Mouse (Mus musculus): Measurements from ENCODE around the gene Ube2r2. TPM values are rescaled to one million over a fixed set of nuclear protein-coding genes. Genes with fewer than 3 reads are reported as not detected.
A peak's percentile ranks its signal among the peaks of the same experiment; 100 is the strongest.

Gene Ube2r2
- total and polyA plus RNA-seq, 3 experiments, result 40.9 to 220 (median 44.8) TPM

- Histone ChIP-seq H3K9me3 (replicated peaks) (no peaks in the 10 kb centered on the region), H3K36me3 (replicated peaks) (peaks cover 22% of the 10 kb centered on the region), H3K4me3 (ENCODE audit: low read depth, low read length) (no peak overlapping the region), H3K27me3 (ENCODE audit: insufficient read depth, low read length) (no peaks in the 10 kb centered on the region), H3K4me1 (ENCODE audit: insufficient read depth, low read depth, low read length) (peaks cover 7% of the 10 kb centered on the region; the same call in 1 of the 2 replicates)
- DNase-seq (ENCODE audit: low spot score) (no peak), ATAC-seq (ENCODE audit: extremely low read depth, insufficient number of reproducible peaks, low FRiP score, poor library complexity, severe bottlenecking) (no peak)
- TF ChIP-seq CTCF (IDR thresholded peaks at IDR 0.05; ENCODE audit: low read depth, low read length), result no peak
- no peak for TF ChIP-seq GATA1 (IDR thresholded peaks at IDR 0.05; ENCODE audit: borderline replicate concordance, low read length)
- TF ChIP-seq GATA2 (IDR thresholded peaks at IDR 0.05; ENCODE audit: borderline replicate concordance, low read depth, low read length), result no peak
- TF ChIP-seq TAL1 (conservative IDR thresholded peaks at IDR 0.05; ENCODE audit: low read depth, low read length), result no peak
- TF ChIP-seq POLR2AphosphoS5 (IDR thresholded peaks at IDR 0.05; ENCODE audit: insufficient replicate concordance, low read depth, low read length), result no peak
Observed at GRCm38 (mm10) chr4:41158251-41158650, 22.7 kb downstream of the Ube2r2 start.

GRCm38 (mm10) chr4:41161232-41161631 is 25.7 kb downstream of the Ube2r2 start:
- Histone ChIP-seq H3K4me3 (ENCODE audit: low read depth, low read length) (no peak overlapping the region), H3K36me3 (replicated peaks) (peaks cover 28% of the 10 kb centered on the region), H3K4me1 (ENCODE audit: insufficient read depth, low read depth, low read length) (peaks cover 16% of the 10 kb centered on the region), H3K27me3 (ENCODE audit: insufficient read depth, low read length) (no peaks in the 10 kb centered on the region), H3K9me3 (replicated peaks) (no peaks in the 10 kb centered on the region)
- DNase-seq (ENCODE audit: low spot score) (no peak), ATAC-seq (ENCODE audit: extremely low read depth, insufficient number of reproducible peaks, low FRiP score, poor library complexity, severe bottlenecking) (no peak)
- TF ChIP-seq GATA1 (IDR thresholded peaks at IDR 0.05; ENCODE audit: borderline replicate concordance, low read length) (no peak), TAL1 (conservative IDR thresholded peaks at IDR 0.05; ENCODE audit: low read depth, low read length) (no peak), GATA2 (IDR thresholded peaks at IDR 0.05; ENCODE audit: borderline replicate concordance, low read depth, low read length) (no peak), POLR2AphosphoS5 (IDR thresholded peaks at IDR 0.05; ENCODE audit: insufficient replicate concordance, low read depth, low read length) (no peak), CTCF (IDR thresholded peaks at IDR 0.05; ENCODE audit: low read depth, low read length) (no peak)

- DNase-seq (ENCODE audit: low spot score) (no peak), ATAC-seq (ENCODE audit: extremely low read depth, insufficient number of reproducible peaks, low FRiP score, poor library complexity, severe bottlenecking) (no peak)
- H3K9me3 ChIP-seq (replicated peaks), result no peaks in the 10 kb centered on the region
- H3K4me3 ChIP-seq (ENCODE audit: low read depth, low read length), result no peak overlapping the region
- peaks cover 11% of the 10 kb centered on the region for H3K4me1 ChIP-seq (ENCODE audit: insufficient read depth, low read depth, low read length)
- TF ChIP-seq GATA2 (IDR thresholded peaks at IDR 0.05; ENCODE audit: borderline replicate concordance, low read depth, low read length) (no peak), TAL1 (conservative IDR thresholded peaks at IDR 0.05; ENCODE audit: low read depth, low read length) (no peak), POLR2AphosphoS5 (IDR thresholded peaks at IDR 0.05; ENCODE audit: insufficient replicate concordance, low read depth, low read length) (no peak), GATA1 (IDR thresholded peaks at IDR 0.05; ENCODE audit: borderline replicate concordance, low read length) (no peak), CTCF (IDR thresholded peaks at IDR 0.05; ENCODE audit: low read depth, low read length) (no peak)
- H3K36me3 ChIP-seq (replicated peaks), result peaks cover 39% of the 10 kb centered on the region
- no peaks in the 10 kb centered on the region for H3K27me3 ChIP-seq (ENCODE audit: insufficient read depth, low read length)
Observed at GRCm38 (mm10) chr4:41164974-41165373, 29.4 kb downstream of the Ube2r2 start.

GRCm38 (mm10) chr4:41165693-41166475 is 30.3 kb downstream of the Ube2r2 start:
- no peaks in the 10 kb centered on the region for H3K27me3 ChIP-seq (ENCODE audit: insufficient read depth, low read length)
- H3K36me3 ChIP-seq (replicated peaks), result peaks cover 43% of the 10 kb centered on the region
- ATAC-seq (ENCODE audit: extremely low read depth, insufficient number of reproducible peaks, low FRiP score, poor library complexity, severe bottlenecking) (no peak; the same call in 1 of the 2 replicates), DNase-seq (ENCODE audit: low spot score) (peak; percentile 19)
- peaks cover 10% of the 10 kb centered on the region for H3K4me1 ChIP-seq (ENCODE audit: insufficient read depth, low read depth, low read length)
- TF ChIP-seq CTCF (IDR thresholded peaks at IDR 0.05; ENCODE audit: low read depth, low read length), result peak; percentile 11; the same call in 1 of the 2 replicates
- TF ChIP-seq GATA1 (IDR thresholded peaks at IDR 0.05; ENCODE audit: borderline replicate concordance, low read length), result no peak
- no peaks in the 10 kb centered on the region for H3K9me3 ChIP-seq (replicated peaks)
- H3K4me3 ChIP-seq (ENCODE audit: low read depth, low read length), result no peak overlapping the region

GRCm38 (mm10) chr4:41170970-41171369 is 35.4 kb downstream of the Ube2r2 start:
- Histone ChIP-seq H3K27me3 (ENCODE audit: insufficient read depth, low read length) (no peaks in the 10 kb centered on the region), H3K9me3 (replicated peaks) (no peaks in the 10 kb centered on the region), H3K36me3 (replicated peaks) (peaks cover 65% of the 10 kb centered on the region), H3K4me3 (ENCODE audit: low read depth, low read length) (no peak overlapping the region), H3K4me1 (ENCODE audit: insufficient read depth, low read depth, low read length) (no peaks in the 10 kb centered on the region)
- DNase-seq (ENCODE audit: low spot score), result no peak
- TF ChIP-seq TAL1 (conservative IDR thresholded peaks at IDR 0.05; ENCODE audit: low read depth, low read length), result no peak
- no peak for TF ChIP-seq POLR2AphosphoS5 (IDR thresholded peaks at IDR 0.05; ENCODE audit: insufficient replicate concordance, low read depth, low read length)
- no peak for TF ChIP-seq GATA2 (IDR thresholded peaks at IDR 0.05; ENCODE audit: borderline replicate concordance, low read depth, low read length)
- TF ChIP-seq CTCF (IDR thresholded peaks at IDR 0.05; ENCODE audit: low read depth, low read length), result no peak
- TF ChIP-seq GATA1 (IDR thresholded peaks at IDR 0.05; ENCODE audit: borderline replicate concordance, low read length), result no peak
- ATAC-seq (ENCODE audit: extremely low read depth, insufficient number of reproducible peaks, low FRiP score, poor library complexity, severe bottlenecking), result no peak

GRCm38 (mm10) chr4:41174631-41175030 is 39.1 kb downstream of the Ube2r2 start:
- Histone ChIP-seq H3K4me3 (ENCODE audit: low read depth, low read length) (no peak overlapping the region), H3K4me1 (ENCODE audit: insufficient read depth, low read depth, low read length) (no peaks in the 10 kb centered on the region; the same call in 1 of the 2 replicates), H3K27me3 (ENCODE audit: insufficient read depth, low read length) (no peaks in the 10 kb centered on the region), H3K9me3 (replicated peaks) (no peaks in the 10 kb centered on the region), H3K36me3 (replicated peaks) (peaks cover 73% of the 10 kb centered on the region)
- ATAC-seq (ENCODE audit: extremely low read depth, insufficient number of reproducible peaks, low FRiP score, poor library complexity, severe bottlenecking) (no peak), DNase-seq (ENCODE audit: low spot score) (no peak)
- TF ChIP-seq GATA1 (IDR thresholded peaks at IDR 0.05; ENCODE audit: borderline replicate concordance, low read length), result no peak
- no peak for TF ChIP-seq GATA2 (IDR thresholded peaks at IDR 0.05; ENCODE audit: borderline replicate concordance, low read depth, low read length)
- TF ChIP-seq CTCF (IDR thresholded peaks at IDR 0.05; ENCODE audit: low read depth, low read length), result no peak
- no peak for TF ChIP-seq TAL1 (conservative IDR thresholded peaks at IDR 0.05; ENCODE audit: low read depth, low read length)

Measured in G1E (cell line).